Comparison of ENCODE assay signal across 8 mouse cellular contexts in genomic region chr12:101028954-101029731, GRCm38 (mm10). TPM values are rescaled to one million over a fixed set of nuclear protein-coding genes. Genes with fewer than 3 reads are reported as not detected.
DNase-seq lines count a peak whose midpoint lies in the region; ATAC-seq and TF ChIP-seq lines count a peak whose summit lies in the region.

TSS of gene Ccdc88c (minus strand) at chr12:101029056.

- H3K36me3 ChIP-seq in ES-E14 (ENCODE audit: control insufficient read depth, insufficient read depth, low read length, poor library complexity, severe bottlenecking) = peaks cover 2% of the 10 kb centered on the region; the same call in 1 of the 2 replicates
- H3K36me3 ChIP-seq in forebrain, embryonic 12.5 days (replicated peaks) = peaks cover 3% of the 10 kb centered on the region; the same call in 1 of the 2 replicates
- no peaks in the 10 kb centered on the region for H3K36me3 ChIP-seq in heart, postnatal 0 days (replicated peaks; ENCODE audit: control insufficient read depth, insufficient read depth, low read length)
- H3K36me3 ChIP-seq in liver, embryonic 15.5 days (replicated peaks) = peaks cover 6% of the 10 kb centered on the region
- no peaks in the 10 kb centered on the region for H3K36me3 ChIP-seq in neural tube, embryonic 11.5 days (ENCODE audit: control insufficient read depth, insufficient read depth, low read length)

- no peaks in the 10 kb centered on the region for H3K27me3 ChIP-seq in forebrain, embryonic 12.5 days
- peaks cover 18% of the 10 kb centered on the region for H3K27me3 ChIP-seq in heart, postnatal 0 days (ENCODE audit: control insufficient read depth, insufficient read depth, low read length)
- no peaks in the 10 kb centered on the region for H3K27me3 ChIP-seq in liver, embryonic 15.5 days
- H3K27me3 ChIP-seq in neural tube, embryonic 11.5 days (ENCODE audit: control insufficient read depth, insufficient read depth, low read length) = no peaks in the 10 kb centered on the region

- peak; percentile 92 for ATAC-seq in forebrain, embryonic 12.5 days (ENCODE audit: low FRiP score)
- peak; percentile 89 for ATAC-seq in heart, postnatal 0 days (ENCODE audit: insufficient read depth, low read depth)
- ATAC-seq in liver, embryonic 15.5 days (ENCODE audit: insufficient read depth) = peak; percentile 85
- peak; percentile 87 for ATAC-seq in neural tube, embryonic 11.5 days (ENCODE audit: insufficient read depth, low FRiP score, low TSS enrichment)

- peak within 1 kb of the TSS; percentile 93 for H3K9ac ChIP-seq in ES-E14 (ENCODE audit: insufficient read depth, low read depth, low read length, poor library complexity, severe bottlenecking)
- H3K9ac ChIP-seq in forebrain, embryonic 12.5 days = peak within 1 kb of the TSS; percentile 93
- H3K9ac ChIP-seq in heart, postnatal 0 days (replicated peaks; ENCODE audit: low read depth, low read length) = peak within 1 kb of the TSS; percentile 41
- peak within 1 kb of the TSS; percentile 95 for H3K9ac ChIP-seq in liver, embryonic 15.5 days
- peak within 1 kb of the TSS; percentile 93 for H3K9ac ChIP-seq in neural tube, embryonic 11.5 days (ENCODE audit: low read length)

- peak; percentile 77 for DNase-seq in ES-E14 (ENCODE audit: low read depth, low spot score)
- DNase-seq in c-Kit-positive CD71-positive TER-119-positive erythroid progenitor cells, embryonic 14.5 days (ENCODE audit: low spot score) = peak; percentile 85
- peak; percentile 70 for DNase-seq in heart, postnatal 0 days (ENCODE audit: low spot score)
- peak; percentile 83 to 93 for DNase-seq in kidney, postnatal 36 days
- DNase-seq in neural tube, embryonic 11.5 days (ENCODE audit: low spot score) = peak; percentile 92
- DNase-seq in telencephalon, adult 2 months (ENCODE audit: low read depth, low spot score) = peak; percentile 67

- H3K4me1 ChIP-seq in ES-E14 (ENCODE audit: control insufficient read depth in 2 of 2, insufficient read depth in 2 of 2, low read length in 2 of 2, poor library complexity in 1 of 2) = peaks cover 2 to 19% of the 10 kb centered on the region in 2 experiments; a peak in 2 of 4 replicates
- H3K4me1 ChIP-seq in forebrain, embryonic 12.5 days = peaks cover 40% of the 10 kb centered on the region
- H3K4me1 ChIP-seq in heart, postnatal 0 days (ENCODE audit: control insufficient read depth, insufficient read depth) = no peaks in the 10 kb centered on the region
- H3K4me1 ChIP-seq in liver, embryonic 15.5 days (replicated peaks) = peaks cover 57% of the 10 kb centered on the region
- H3K4me1 ChIP-seq in neural tube, embryonic 11.5 days (ENCODE audit: control insufficient read depth, insufficient read depth, low read length) = peaks cover 14% of the 10 kb centered on the region

- in situ Hi-C loops in ES-E14 (cut with MboI; ENCODE audit: low sequenced_read_pairs in 2 of 2, unreplicated experiment in 2 of 2) = loop anchor here in 1 of 2 experiments (5.0 kb wide), 1 partner anchor 77 kb away; no protein-coding TSS in a partner anchor

- H3K9me3 ChIP-seq in ES-E14 (ENCODE audit: control insufficient read depth, insufficient read depth, low read depth, low read length) = no peaks in the 10 kb centered on the region
- H3K9me3 ChIP-seq in forebrain, embryonic 12.5 days = no peaks in the 10 kb centered on the region
- no peaks in the 10 kb centered on the region for H3K9me3 ChIP-seq in heart, postnatal 0 days (replicated peaks; ENCODE audit: control insufficient read depth, low read length)
- no peaks in the 10 kb centered on the region for H3K9me3 ChIP-seq in liver, embryonic 15.5 days (replicated peaks)
- H3K9me3 ChIP-seq in neural tube, embryonic 11.5 days (ENCODE audit: control insufficient read depth, low read length) = no peaks in the 10 kb centered on the region

- WGBS in forebrain, embryonic 12.5 days = 1% methylated on average over 44 of the region's 56 CpGs
- under 1% methylated on average over 45 of the region's 56 CpGs for WGBS in heart, postnatal 0 days
- 1% methylated on average over 50 of the region's 56 CpGs for WGBS in liver, embryonic 15.5 days (ENCODE audit: insufficient replicate concordance)
- under 1% methylated on average over 54 of the region's 56 CpGs for WGBS in neural tube, embryonic 11.5 days

- TF ChIP-seq CTCF in heart, postnatal 0 days (IDR thresholded peaks at IDR 0.05; ENCODE audit: low read depth) = peak; percentile 64

- H3K4me2 ChIP-seq in forebrain, embryonic 12.5 days = peak within 1 kb of the TSS; percentile 80
- peak within 1 kb of the TSS; percentile 97 for H3K4me2 ChIP-seq in heart, postnatal 0 days (ENCODE audit: low read depth, low read length)
- peak within 1 kb of the TSS; percentile 98 for H3K4me2 ChIP-seq in liver, embryonic 15.5 days
- H3K4me2 ChIP-seq in neural tube, embryonic 11.5 days (ENCODE audit: low read depth) = peak within 1 kb of the TSS; percentile 89

- H3K27ac ChIP-seq in ES-E14 (ENCODE audit: insufficient read depth, low read depth, low read length, poor library complexity, severe bottlenecking) = peak within 1 kb of the TSS; percentile 61
- H3K27ac ChIP-seq in forebrain, embryonic 12.5 days = peak within 1 kb of the TSS; percentile 97
- peak within 1 kb of the TSS; percentile 33 for H3K27ac ChIP-seq in heart, postnatal 0 days (ENCODE audit: low read depth)
- H3K27ac ChIP-seq in liver, embryonic 15.5 days (replicated peaks) = peak within 1 kb of the TSS; percentile 95
- H3K27ac ChIP-seq in neural tube, embryonic 11.5 days (ENCODE audit: low read depth, low read length) = peak within 1 kb of the TSS; percentile 94

- TF ChIP-seq EP300 in heart, postnatal 0 days (IDR thresholded peaks at IDR 0.05; ENCODE audit: low read depth) = no peak

- peak within 1 kb of the TSS; percentile 85 to 97 for H3K4me3 ChIP-seq in ES-E14 (ENCODE audit: insufficient read depth in 1 of 2, low read depth in 1 of 2, low read length in 2 of 2, poor library complexity in 1 of 2, severe bottlenecking in 1 of 2)
- H3K4me3 ChIP-seq in forebrain, embryonic 12.5 days (replicated peaks) = peak within 1 kb of the TSS; percentile 82
- peak within 1 kb of the TSS; percentile 58 for H3K4me3 ChIP-seq in heart, postnatal 0 days (ENCODE audit: low read depth, low read length)
- peak within 1 kb of the TSS; percentile 89 for H3K4me3 ChIP-seq in liver, embryonic 15.5 days (replicated peaks)
- H3K4me3 ChIP-seq in neural tube, embryonic 11.5 days (ENCODE audit: low read depth, low read length) = peak within 1 kb of the TSS; percentile 79

TF ChIP-seq in ES-E14, 5 proteins besides CTCF, POLR2A, EP300 and RAD21:
- 0 out of 2 replicates have a peak, but pooled peaks have one; percentile 40 for TF ChIP-seq MAFK (IDR thresholded peaks at IDR 0.05; ENCODE audit: insufficient read depth, low read depth, low read length)
- 0 out of 2 replicates have a peak, but pooled peaks have one; percentile 20 for TF ChIP-seq ZNF384 (IDR thresholded peaks at IDR 0.05; ENCODE audit: low read depth, low read length)
- TF ChIP-seq ZC3H11A (IDR thresholded peaks at IDR 0.05; ENCODE audit: borderline replicate concordance, low read depth, low read length) = peak; percentile 83
- TF ChIP-seq HCFC1 (IDR thresholded peaks at IDR 0.05; ENCODE audit: borderline replicate concordance, insufficient read depth, low read length) = no peak; the same call in 1 of the 2 replicates
- TF ChIP-seq CHD2 (IDR thresholded peaks at IDR 0.05; ENCODE audit: low read depth, low read length) = no peak

RNA-seq across cellular contexts. Expression of gene Ccdc88c, which starts in this region (rescaled TPM):
- total RNA-seq in ES-E14 (2012; rRNA removed) = 35.7 and 42.7 TPM in 2 replicates
- 28.8 and 30.4 TPM in 2 replicates for polyA plus RNA-seq in forebrain, embryonic 12.5 days (2016; fragmentation: Nextera tagmentation; extraction: Ambion mirVana)
- 4.7 and 6.5 TPM in 2 replicates for total RNA-seq in heart, postnatal 0 days (2014; rRNA removed; ENCODE audit: low replicate concordance)
- polyA plus RNA-seq in heart, postnatal 0 days (2015; fragmentation: Nextera tagmentation; extraction: Ambion mirVana) = 1.2 and 1.6 TPM in 2 replicates
- polyA plus RNA-seq in liver, embryonic 15.5 days (2015; fragmentation: Nextera tagmentation; extraction: Ambion mirVana) = 5.5 TPM in 2 replicates
- 11.8 and 12.9 TPM in 2 replicates for polyA plus RNA-seq in neural tube, embryonic 11.5 days (2014; fragmentation: Nextera tagmentation; extraction: Ambion mirVana)

Comparison
In these comparisons a context has a peak if more than half of its experiments do, and no peak if none do; other contexts are left out.
1. Peak in every context shown above with its lines: DNase-seq, ATAC-seq, H3K4me3 ChIP-seq and H3K27ac ChIP-seq.
2. H3K27ac ChIP-seq: peak in every context shown above with its lines; median percentile 97 in forebrain, embryonic 12.5 days; 95 in liver, embryonic 15.5 days; 94 in neural tube, embryonic 11.5 days; 61 in ES-E14; 33 in heart, postnatal 0 days.
3. H3K9ac ChIP-seq: peak in every context shown above with its lines; median percentile 95 in liver, embryonic 15.5 days; 93 in ES-E14; 93 in forebrain, embryonic 12.5 days; 93 in neural tube, embryonic 11.5 days; 41 in heart, postnatal 0 days.